Mouse (Mus musculus) lung, postnatal 14 days (tissue): ENCODE measurements around the gene Abtb2.
"Not testable (repeated sequence)": the region's sequence is repeated elsewhere in the genome, so short reads cannot be mapped to it uniquely, and the experiment has no call there.

ENCODE experiments used
- DNase-seq: peaks from one replicate; pipeline ENCODE4 v3.0.0; 2021

The Abtb2 gene

DNA sequence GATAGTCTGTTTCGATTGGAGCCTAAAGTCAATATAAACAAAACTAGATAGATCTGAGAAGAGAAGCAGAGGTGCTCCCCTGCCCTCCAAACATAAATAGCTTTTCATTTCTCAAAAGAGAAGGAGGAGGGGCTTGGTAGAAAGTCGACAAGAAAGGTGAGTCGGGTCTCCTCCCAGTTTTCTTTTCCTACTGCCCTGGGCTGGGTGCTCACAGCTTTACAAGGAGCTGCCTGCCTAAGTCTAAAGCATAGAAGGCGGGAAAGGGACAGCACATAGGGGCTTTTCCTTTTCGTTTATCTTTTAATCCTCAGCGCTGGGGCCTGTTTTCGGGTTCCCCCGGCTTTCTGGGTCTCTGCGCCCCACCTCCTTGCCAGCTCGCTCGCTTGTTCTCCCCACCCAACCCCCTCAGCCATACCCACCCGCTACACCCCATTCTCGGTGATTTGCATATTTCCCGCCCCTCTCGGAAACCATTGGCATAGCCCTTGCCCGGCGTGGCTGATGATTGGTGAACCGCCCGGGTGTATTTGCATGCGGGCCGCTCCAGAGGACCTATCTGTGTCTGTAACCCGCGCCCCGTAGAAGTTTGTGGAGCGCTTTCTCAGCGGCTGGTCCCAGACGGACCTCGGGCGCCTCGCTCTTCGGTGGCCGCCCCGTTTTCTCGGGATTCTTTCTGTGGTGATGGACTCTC lies at the start of gene Abtb2:
Gene Abtb2, plus strand, starts transcription at position 579 of the 691 bp plus-strand sequence.
- DNase-seq = peak; percentile 92

DNA sequence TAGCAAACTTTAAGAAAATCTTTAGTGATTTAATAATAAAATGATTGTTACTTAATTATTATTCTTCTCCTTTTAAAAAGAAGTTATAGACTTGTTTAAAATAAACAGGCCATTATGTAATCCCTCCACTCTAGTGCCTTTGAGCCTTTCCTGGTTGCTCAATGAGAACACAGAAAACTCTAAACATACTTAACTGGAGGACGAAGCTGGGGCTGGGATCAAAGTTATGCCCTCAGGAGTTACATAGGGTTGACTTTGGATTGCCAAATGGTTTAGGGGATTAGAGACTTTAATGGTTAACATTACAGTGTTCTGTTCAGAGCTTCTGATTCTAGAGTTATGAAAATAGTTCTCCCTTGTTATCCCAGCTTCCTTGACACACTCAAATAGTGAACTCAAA lies 49.6 kb upstream of the Abtb2 start:
- DNase-seq = no peak

DNA sequence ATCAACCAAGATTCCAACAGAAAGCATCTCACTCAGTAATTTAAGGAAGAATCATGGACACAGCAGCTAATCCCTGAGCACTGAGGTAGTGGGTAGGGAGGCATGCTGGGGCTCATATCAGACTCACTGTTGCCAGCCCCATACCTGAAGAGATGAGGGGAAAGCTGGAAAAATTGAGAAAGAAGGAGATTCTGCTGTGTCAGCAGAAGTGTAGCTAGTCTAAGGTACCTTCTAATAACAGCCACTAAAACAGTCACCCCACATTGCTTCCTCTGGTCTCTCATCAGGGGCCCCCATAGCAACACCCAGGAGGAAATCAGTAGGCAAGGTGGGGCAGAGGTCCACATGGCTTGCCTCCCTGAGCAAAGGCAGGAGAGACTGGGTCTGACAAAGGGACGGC lies 40.5 kb upstream of the Abtb2 start:
- DNase-seq = no peak

DNA sequence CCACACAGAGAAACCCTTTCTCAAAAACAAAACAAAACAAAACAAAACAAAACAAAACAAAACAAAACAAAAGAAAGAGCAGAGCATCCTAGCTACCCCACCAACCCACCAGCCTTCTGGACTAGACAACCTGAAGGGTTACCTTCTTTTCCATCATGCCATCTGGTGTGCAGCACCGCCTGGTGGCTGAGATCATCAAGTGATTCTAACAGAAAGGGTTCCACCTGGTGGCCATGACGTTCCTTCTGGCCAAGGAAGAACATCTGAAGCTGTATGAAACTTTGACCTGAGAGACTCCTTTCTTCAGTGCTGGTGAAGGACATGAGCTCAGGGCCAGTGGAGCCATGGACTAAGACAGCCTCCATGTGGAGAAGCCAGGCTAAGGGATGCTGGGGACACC lies 19.0 kb upstream of the Abtb2 start:
- peak; percentile 83 for DNase-seq

DNA sequence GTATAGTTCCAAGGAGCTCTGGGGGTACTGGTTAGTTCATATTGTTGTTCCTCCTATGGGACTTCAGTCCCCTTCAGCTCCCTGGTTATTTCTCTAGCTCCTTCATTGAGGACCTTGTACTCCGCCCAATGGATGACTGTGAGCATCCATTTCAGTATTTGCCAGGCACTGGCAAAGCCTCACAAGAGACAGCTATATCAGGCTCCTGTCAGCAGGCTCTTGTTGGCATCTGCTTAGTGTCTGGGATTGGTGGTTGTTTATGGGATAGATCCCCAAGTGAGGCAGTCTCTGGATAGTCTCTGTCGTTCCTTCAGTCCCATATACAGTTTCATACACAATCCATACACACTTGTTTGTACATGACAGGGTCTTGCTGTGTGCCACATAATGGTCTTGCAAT lies 15.8 kb upstream of the Abtb2 start:
- DNase-seq = not testable (repeated sequence)

DNA sequence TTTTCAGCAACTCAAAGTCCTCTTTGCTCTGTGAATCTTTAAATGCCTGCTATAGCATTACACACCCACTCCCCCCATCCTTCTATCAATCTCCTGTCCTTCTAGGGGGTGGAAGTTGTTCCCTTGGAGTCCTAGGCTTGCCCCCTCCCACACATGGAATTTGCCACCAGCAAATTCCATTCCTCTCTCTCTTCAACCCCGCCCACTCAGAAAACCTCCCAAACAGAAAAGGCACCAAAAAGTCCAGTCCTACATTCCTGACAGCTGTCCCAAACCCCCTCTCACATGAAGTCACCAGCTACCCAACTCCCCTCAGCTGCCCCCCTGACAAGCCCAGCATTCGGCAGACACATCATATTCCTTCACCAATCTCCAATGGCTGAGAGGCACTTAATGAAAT lies 12.1 kb upstream of the Abtb2 start:
- DNase-seq = no peak

DNA sequence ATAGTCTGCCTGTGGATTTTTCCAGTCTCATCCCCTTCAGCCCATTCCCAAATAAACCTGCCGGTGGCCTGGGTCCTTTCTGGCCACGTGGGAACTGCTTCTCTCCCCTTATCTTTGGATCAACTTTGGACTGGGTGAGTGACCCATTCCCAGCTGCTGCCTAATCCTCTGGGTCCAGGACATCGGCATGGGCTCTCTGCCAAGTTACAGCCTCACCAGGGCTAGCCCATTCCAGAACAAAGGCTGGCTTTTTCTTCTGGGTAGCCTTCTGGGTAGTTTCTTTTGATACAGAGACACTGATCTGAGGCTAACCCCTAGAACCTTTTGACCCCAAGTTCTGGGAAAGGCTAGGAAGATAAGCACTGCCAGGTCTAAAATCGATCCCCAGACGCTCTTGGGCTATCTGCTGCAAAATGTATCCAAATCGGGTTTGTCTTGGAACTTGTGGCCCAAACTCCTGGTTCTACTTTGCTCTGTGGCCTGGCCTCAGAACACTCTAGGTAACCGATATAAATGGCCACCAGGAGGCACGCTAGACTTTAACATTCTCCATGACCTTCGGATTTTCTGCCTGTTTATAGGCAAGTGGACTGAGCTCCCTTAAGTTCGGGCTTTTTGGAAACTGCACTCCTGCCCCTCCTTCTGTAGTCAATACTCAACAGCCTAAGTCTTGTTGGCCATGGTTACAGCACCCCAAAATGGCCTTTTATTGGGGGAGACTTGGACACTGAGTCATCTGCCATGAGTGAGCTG lies 9.8 kb upstream of the Abtb2 start:
- peak; percentile 38 for DNase-seq

DNA sequence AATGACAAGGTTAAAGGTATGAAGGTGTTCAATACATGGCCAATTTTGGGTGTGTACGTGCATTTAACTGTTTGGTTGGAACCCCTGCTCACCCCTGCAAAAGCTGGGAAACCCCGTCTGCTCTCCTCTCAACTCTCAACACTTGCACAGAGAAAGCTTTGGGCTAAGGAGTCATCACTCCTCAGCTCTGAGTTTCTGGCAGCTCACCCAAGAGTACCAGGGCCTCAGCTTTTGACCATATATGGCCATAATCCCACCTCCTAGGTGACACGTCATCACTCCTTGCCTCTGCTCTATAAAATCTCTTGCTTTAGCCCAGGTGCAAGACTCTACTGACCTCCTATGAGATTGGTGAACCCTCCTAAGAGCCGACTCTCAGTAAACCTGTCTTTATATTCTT lies 5.2 kb upstream of the Abtb2 start:
- DNase-seq = no peak

DNA sequence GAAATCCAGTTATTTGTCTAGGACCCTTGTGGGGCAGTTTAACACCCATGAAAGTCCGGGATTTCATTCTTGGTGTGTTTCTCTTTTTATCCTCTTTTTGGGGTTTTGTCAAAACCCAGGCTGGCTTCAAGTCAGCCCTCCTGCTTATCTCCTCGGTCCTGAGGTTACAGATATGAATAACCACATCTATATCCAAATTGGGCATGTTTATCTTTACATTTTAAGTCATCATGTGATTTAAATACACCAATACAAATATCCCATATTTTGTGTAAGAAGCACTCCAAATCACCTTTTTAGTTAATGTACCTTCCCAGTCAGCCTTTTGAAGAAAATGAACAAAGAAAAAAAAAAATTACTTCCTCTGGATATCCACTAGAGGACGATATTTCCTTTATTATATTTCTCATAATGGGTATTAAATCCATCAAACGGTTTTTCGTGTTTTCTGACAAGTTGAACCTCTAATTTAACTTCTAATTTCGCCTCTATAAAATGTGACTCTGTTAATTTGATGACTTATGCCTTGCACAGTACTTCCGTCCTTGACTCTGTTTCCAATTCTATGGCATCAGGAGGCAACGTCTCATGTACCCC lies 1.6 kb upstream of the Abtb2 start:
- DNase-seq = no peak

DNA sequence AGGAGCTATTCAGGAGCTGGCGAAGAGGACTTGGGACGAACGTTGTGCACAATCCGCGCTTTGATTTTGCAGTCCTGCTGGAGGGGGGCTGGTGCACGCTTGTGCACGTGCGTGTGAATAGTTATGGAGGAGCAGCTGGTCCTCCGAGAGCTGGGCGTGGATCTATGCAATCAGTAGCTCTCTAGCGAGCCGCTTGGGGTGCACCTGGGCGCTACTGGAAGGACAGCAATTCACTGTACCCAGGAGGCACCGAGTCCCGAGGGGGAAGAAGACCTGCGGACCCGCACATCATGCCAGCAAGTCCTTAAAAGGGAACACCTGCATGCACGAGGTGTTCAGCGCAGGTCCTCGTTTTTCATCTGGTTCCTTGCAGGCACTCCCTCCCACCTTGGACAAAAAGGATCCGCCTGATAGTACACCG lies 929 bp upstream of the Abtb2 start:
- DNase-seq = no peak

DNA sequence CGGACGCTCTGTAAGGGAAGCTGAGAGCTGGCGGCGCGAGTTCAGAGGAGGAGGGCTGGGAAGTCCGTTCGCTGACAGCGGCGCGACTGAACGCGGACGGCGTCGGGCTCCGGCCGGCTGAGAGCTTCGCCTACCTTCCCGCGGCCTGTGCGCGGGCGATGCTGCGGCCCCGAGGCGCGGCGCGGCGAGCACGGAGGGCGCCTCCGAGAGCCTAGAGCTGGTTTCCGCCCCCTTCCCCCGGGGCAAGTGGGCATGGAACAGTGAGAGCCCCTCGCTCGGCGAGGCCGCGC lies 258 bp downstream of the Abtb2 start:
- DNase-seq = no peak

DNA sequence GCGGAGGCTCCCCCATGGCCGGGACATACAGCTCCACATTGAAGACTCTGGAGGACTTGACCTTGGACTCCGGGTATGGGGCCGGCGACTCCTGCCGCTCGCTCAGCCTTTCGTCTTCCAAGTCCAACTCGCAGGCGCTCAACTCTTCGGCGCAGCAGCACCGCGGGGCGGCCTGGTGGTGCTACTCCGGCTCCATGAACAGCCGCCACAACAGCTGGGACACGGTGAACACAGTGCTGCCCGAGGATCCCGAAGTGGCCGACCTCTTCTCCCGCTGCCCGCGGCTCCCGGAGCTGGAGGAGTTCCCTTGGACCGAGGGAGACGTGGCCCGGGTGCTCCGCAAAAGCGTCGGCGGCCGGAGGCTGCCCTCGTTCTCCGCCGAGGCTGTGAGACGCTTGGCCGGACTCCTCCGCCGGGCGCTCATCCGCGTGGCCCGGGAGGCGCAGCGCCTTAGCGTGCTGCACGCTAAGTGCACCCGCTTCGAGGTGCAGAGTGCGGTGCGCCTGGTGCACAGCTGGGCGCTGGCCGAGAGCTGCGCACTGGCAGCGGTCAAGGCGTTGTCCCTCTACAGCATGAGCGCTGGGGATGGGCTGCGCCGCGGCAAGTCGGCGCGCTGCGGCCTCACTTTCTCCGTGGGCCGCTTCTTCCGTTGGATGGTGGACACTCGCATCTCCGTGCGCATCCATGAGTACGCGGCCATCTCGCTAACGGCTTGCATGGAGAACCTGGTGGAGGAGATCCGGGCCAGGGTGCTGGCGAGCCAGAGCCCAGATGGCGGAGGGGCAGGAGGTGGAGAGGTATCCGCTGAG lies 807 bp downstream of the Abtb2 start:
- peak; percentile 63 for DNase-seq

DNA sequence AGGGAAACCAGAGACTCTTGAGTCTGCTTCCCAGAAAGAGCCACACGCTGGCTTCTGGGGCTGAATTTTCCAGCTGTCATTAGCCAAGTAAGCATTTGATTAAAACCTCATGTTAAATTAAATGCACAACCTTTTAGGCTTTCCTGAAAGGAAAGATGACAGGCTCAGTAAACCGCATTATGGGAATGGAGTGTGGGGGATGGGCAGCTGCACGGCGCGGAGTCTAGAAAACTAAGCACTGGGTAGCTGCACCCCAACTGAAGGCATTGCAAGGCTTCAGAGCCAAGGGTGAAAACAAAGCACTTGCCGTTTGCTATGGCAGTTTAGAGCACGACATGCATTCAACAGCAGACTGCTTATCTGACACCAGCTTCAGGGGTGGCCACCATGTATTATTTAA lies 2.1 kb downstream of the Abtb2 start:
- DNase-seq = peak; percentile 13

DNA sequence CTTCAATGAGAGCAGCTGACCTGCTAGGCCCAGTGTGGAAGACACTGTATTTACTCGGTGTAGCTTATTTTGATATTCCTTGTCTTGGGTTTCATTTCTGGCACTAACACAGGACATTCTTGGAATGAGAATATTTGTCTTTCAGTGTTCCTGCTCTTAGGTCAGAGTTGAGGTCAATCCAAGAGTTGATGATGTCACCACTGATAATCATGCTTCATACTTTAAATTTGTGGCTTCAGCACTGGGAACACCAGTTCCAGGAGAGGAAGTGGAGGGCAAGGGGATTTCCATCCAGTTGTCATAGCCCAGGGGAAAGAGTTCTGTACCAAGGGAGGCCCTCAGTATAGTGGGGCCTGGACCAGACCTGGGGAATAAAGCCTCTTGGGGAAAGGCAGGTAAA lies 3.6 kb downstream of the Abtb2 start:
- DNase-seq = peak; percentile 12

DNA sequence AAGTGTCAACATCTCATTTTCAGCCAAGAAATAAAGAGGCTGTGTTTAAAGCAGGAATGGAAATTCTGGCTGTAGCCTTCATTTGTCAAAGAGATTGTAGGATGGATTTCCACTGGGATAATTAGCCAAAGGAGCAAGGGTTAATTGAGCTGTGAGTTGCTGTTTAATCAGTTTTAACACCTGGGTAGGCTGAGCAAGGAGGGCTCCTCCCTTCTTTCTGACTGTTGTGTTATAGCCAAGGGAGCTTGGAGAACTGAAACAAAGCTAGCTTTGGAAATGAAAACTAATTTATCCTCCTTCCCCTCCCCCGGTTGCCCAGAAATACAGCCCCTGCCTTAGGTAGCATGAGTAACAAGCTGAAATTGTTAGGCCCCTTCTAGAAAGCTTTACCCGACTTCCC lies 6.2 kb downstream of the Abtb2 start:
- DNase-seq = no peak

DNA sequence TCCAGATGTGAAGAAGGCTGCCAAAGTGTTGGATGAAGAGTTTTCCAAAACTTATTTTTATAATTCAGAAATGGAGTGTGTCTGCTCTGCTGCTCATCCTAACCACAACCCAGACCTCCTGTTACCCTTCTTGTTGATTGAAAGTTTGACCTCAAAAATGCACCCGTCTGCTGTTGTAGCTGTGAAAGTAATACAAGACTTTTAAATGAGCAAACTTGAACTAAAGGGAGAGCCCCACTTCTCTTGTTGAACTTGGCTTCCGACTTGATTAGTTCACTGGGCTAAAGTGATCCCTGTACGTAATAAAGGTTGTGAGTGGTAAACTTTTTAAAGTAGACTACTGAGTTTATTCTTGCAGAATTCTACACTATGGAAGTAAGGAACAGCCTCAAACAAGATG lies 10.3 kb downstream of the Abtb2 start:
- DNase-seq = no peak

DNA sequence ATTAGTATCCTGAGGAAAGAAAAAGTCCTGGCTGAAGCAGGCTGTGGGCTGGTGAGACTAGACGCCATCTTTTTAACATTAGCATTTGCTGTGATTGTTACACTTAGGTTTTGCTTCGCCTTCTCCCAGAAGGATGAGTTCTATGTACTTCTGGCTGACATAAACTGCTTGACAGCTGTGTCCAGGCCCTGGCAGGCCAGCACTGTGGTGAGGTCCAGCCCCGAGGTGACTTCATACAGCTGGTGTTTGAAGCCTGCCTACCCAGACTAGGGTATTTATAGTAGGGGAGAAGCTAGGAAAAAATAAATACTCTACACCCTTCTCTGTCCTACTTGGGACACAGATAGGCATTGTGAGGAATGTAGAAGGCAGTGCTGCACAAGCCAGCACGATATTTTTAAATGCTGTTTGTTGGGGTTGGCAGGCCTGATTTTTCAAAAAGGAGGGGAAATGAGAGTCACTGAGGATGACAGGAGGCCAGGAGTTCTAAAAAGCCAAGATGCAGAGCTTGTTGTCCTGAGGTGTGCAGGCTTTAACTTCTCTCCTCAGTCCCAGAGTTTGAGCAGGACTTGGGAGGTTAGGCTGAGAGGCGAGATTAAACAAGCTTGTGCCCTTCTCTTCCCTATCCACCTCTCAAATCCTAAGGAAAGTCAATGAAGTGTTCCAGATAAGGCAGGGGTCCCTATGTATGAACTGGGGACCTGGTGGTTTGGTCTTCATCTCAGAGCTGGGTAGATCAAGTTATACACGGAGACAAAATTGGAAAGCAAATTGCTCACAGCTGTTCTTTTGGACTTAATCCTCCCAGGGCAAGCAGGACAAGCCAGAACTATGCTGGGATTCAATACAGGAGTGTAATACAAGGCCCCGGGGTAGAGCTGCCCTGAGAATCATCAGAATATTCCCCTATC lies 11.9 kb downstream of the Abtb2 start:
- DNase-seq = peak; percentile 51

DNA sequence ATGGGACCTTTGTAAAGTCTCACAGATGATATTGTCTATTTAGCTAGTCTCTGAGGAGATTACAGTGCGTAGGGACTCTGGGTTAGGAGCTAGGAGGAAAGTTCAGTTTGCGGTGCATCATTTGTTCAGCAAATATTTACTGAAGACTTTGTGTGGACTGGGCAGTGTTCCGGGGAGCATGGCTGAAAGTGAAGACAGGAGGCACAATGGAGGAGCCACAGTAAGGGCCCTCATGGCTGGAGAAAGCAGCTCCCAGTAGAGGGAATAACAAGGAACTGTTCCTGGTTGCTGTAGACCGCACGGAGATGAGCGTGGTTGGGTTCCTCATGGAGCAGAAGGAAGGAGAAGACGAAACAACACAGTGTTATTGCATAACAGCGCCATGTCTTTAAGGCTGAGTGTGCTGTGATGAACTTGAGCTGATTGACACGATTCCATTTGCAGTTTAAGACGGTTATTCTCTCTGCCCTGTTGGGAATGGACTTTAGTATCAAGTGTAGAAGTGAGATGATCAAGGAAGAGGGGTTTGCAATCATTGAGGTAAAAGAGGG lies 12.6 kb downstream of the Abtb2 start:
- no peak for DNase-seq

DNA sequence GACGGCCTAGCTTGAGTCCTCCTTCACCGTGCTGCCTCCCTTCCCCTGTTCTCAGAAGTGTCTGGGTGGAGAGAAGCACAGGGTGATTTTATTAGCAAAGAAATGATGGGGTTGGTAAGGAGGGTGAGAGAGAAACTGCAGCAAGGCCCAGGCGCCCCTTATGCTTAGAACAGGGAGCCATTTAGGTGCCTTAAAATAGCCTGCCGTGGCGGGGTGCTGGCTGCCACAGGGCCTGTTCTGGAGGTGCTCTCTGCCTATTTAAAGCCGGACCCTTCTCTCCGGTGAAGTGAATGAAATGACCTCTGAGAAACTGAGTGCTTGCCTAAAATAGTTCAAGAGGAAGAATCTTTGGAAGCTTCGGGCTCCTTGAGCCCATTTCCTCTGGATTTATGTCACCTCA lies 14.6 kb downstream of the Abtb2 start:
- DNase-seq = no peak

DNA sequence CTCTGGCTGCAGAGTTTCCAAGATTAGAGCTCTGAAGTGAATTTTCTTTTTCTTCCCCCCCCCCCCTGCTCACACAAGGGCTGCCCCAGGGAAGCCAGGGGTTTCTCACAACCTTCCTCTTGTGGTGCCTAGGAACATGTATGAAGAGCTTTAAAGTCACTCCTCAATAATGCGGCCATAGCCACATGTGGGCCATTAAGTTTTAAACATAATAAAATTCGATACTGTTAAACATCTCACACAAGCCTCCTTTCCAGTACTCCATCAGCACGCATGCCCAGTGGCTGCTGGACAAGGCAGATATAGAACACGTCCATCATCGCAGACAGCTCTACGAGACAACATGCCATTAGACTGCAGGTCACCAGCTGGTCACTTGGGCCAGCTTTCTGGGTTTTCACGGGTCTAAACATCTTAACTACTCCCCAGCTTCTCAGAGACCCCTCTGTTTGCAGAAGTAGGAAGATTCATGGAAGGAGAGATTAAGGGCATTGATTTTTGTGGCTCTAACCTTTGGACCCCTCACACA lies 15.3 kb downstream of the Abtb2 start:
- no peak for DNase-seq

DNA sequence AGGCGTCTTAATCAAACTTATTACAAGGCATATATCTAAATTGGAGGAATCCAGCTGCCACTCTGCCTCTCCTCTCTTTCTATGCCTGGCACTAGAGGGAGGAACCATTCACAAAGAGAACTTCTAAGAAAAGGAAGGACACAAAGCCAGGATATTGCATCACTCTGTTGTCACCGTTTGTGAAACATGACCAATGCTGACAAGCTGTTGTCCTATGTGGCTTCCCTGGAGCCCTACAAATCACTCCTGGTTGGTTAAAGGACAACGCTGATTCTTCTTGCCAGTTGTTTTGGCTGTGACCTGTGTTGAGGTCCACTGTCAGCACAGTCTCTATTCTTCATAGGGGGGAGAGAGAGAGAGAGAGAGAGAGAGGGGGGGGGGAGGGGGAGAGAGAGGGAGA lies 17.2 kb downstream of the Abtb2 start:
- DNase-seq = peak; percentile 37

DNA sequence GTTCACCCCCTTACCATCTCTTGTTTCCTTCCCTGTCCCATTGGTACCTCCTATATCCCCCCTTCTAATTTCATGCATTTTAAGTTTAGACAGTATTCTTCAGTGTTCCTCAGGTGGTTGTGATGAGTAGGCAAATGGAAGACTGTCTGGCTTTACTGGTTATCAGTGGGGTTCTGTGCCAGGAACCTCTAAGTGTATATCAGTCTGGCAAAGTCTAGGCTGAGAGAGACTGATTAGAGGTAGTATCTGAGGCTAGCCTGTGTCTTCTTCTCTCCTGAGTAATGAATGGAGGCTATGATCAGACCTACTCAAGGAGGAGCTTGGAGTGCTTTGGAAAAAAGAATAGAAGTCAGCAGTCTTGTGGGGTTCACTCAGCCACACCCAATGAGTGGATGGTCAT lies 18.0 kb downstream of the Abtb2 start:
- no peak for DNase-seq
